ENCODE assay signal across 9 mouse cellular contexts in genomic region chr17:37203206-37203916, GRCm38 (mm10). TPM values are rescaled to one million over a fixed set of nuclear protein-coding genes. Genes with fewer than 3 reads are reported as not detected.
DNase-seq lines count a peak whose midpoint lies in the region; ATAC-seq and TF ChIP-seq lines count a peak whose summit lies in the region.
"Had no signal": no experiment of that assay in that cellular context is flagged by ENCODE, and none has a peak within 500 bp of the region (broad histone marks: within the 10 kb centered on the region; RNA-seq: fewer than 3 reads in every experiment).

No protein-coding gene starts in this region.

- 0 out of 2 replicates have a peak, but pooled peaks cover under 1% of the 10 kb centered on the region for H3K4me1 ChIP-seq in E14TG2a.4 (replicated peaks; ENCODE audit: low read depth, low read length)
- H3K4me1 ChIP-seq in forebrain, embryonic 11.5 days (replicated peaks; ENCODE audit: control insufficient read depth, insufficient read depth, low read length): no peaks in the 10 kb centered on the region
- no peaks in the 10 kb centered on the region for H3K4me1 ChIP-seq in lung, embryonic 16.5 days (replicated peaks; ENCODE audit: control insufficient read depth, insufficient read depth, low read length)
- H3K4me1 ChIP-seq: limb, embryonic 12.5 days had no signal

- TF ChIP-seq CTCF in E14TG2a.4 (conservative IDR thresholded peaks at IDR 0.05; ENCODE audit: low read length): peak; percentile 90
- peak; percentile 99 for TF ChIP-seq CTCF in brain, embryonic 14.5 days (IDR thresholded peaks at IDR 0.05; ENCODE audit: borderline replicate concordance, extremely low read depth, insufficient read depth, insufficient read length)

- no peak overlapping the region for H3K9ac ChIP-seq in forebrain, embryonic 11.5 days (ENCODE audit: low read length)
- H3K9ac ChIP-seq in lung, embryonic 16.5 days (ENCODE audit: low read length): no peak overlapping the region
- H3K9ac ChIP-seq: limb, embryonic 12.5 days had no signal

- under 1% methylated on average over 4 of the region's 4 CpGs for WGBS in forebrain, embryonic 11.5 days
- WGBS in lung, embryonic 16.5 days: 0% methylated on average over 4 of the region's 4 CpGs

- no peaks in the 10 kb centered on the region for H3K9me3 ChIP-seq in E14TG2a.4 (ENCODE audit: low read length)
- no peaks in the 10 kb centered on the region for H3K9me3 ChIP-seq in forebrain, embryonic 11.5 days (ENCODE audit: control insufficient read depth, low read length)
- H3K9me3 ChIP-seq in lung, embryonic 16.5 days (ENCODE audit: control insufficient read depth, low read length): no peaks in the 10 kb centered on the region
- H3K9me3 ChIP-seq: limb, embryonic 12.5 days had no signal

- peak; percentile 90 for DNase-seq in brain, embryonic 14.5 days (ENCODE audit: low read depth)
- peak; percentile 85 for DNase-seq in forebrain, embryonic 11.5 days (ENCODE audit: low spot score)
- DNase-seq in heart, postnatal 4 days: peak; percentile 84
- peak; percentile 63 to 93 for DNase-seq in layer of hippocampus, adult 18-20 months (ENCODE audit: low spot score in 2 of 2)
- peak; percentile 61 for DNase-seq in ovary, postnatal 36 days (ENCODE audit: low spot score)
- peak; percentile 60 for DNase-seq in thymus, postnatal 25 days

- no peak overlapping the region for H3K4me3 ChIP-seq in E14TG2a.4 (replicated peaks; ENCODE audit: low read length)
- no peak overlapping the region for H3K4me3 ChIP-seq in forebrain, embryonic 11.5 days (ENCODE audit: low read depth, low read length)
- no peak overlapping the region for H3K4me3 ChIP-seq in lung, embryonic 16.5 days (ENCODE audit: low read length)
- H3K4me3 ChIP-seq: limb, embryonic 12.5 days had no signal

- TF ChIP-seq POLR2A in brain, embryonic 14.5 days (IDR thresholded peaks at IDR 0.05; ENCODE audit: borderline replicate concordance, extremely low read depth, insufficient read depth, insufficient read length, poor library complexity, severe bottlenecking): no peak

- H3K27ac ChIP-seq in forebrain, embryonic 11.5 days (ENCODE audit: low read depth, low read length): no peak overlapping the region
- no peak overlapping the region for H3K27ac ChIP-seq in lung, embryonic 16.5 days (ENCODE audit: low read length)
- H3K27ac ChIP-seq: limb, embryonic 12.5 days had no signal

- H3K36me3 ChIP-seq in E14TG2a.4 (ENCODE audit: insufficient read depth, low read length): no peaks in the 10 kb centered on the region
- no peaks in the 10 kb centered on the region for H3K36me3 ChIP-seq in forebrain, embryonic 11.5 days (ENCODE audit: control insufficient read depth, insufficient read depth, low read length)
- no peaks in the 10 kb centered on the region for H3K36me3 ChIP-seq in lung, embryonic 16.5 days (ENCODE audit: control insufficient read depth, insufficient read depth, low read length)
- H3K36me3 ChIP-seq: limb, embryonic 12.5 days had no signal

- peaks cover 12% of the 10 kb centered on the region for H3K27me3 ChIP-seq in E14TG2a.4 (ENCODE audit: insufficient read depth, low read length)
- H3K27me3 ChIP-seq in forebrain, embryonic 11.5 days (ENCODE audit: control insufficient read depth, insufficient read depth, low read length): 0 out of 2 replicates have a peak, but pooled peaks cover under 1% of the 10 kb centered on the region
- peaks cover 3% of the 10 kb centered on the region; the same call in 1 of the 2 replicates for H3K27me3 ChIP-seq in lung, embryonic 16.5 days (ENCODE audit: control insufficient read depth, insufficient read depth, low read depth, low read length)

- no peak overlapping the region for H3K4me2 ChIP-seq in forebrain, embryonic 11.5 days (ENCODE audit: low read depth, low read length, severe bottlenecking)
- H3K4me2 ChIP-seq in lung, embryonic 16.5 days (ENCODE audit: low read depth, low read length): no peak overlapping the region
- H3K4me2 ChIP-seq: limb, embryonic 12.5 days had no signal

- ATAC-seq in forebrain, embryonic 11.5 days (replicated peaks; ENCODE audit: low FRiP score): peak; percentile 79
- peak; percentile 62 for ATAC-seq in lung, embryonic 16.5 days (ENCODE audit: low read depth)

RNA-seq across cellular contexts. Expression of gene Olfr94, which starts 2.6 kb away (rescaled TPM):
- polyA plus RNA-seq in brain, embryonic 14.5 days (2012; rRNA removed): not detected in 2 replicates
- polyA plus RNA-seq in forebrain, embryonic 11.5 days (2014; fragmentation: Nextera tagmentation; extraction: Ambion mirVana): not detected in 2 replicates
- not detected for total RNA-seq in heart, postnatal 4 days (2021)
- total RNA-seq in layer of hippocampus, adult 18-20 months (2021): not detected
- not detected in 2 replicates for polyA plus RNA-seq in lung, embryonic 16.5 days (2015; fragmentation: Nextera tagmentation; extraction: Ambion mirVana)
- polyA plus RNA-seq: limb, embryonic 12.5 days had no signal

RNA-seq across cellular contexts. Expression of gene Olfr95, which starts 9.6 kb away (rescaled TPM):
- polyA plus RNA-seq in brain, embryonic 14.5 days (2012; rRNA removed): 0.03 and 0.05 TPM in 2 replicates
- not detected in 2 replicates for polyA plus RNA-seq in forebrain, embryonic 11.5 days (2014; fragmentation: Nextera tagmentation; extraction: Ambion mirVana)
- not detected for total RNA-seq in heart, postnatal 4 days (2021)
- not detected for total RNA-seq in layer of hippocampus, adult 18-20 months (2021)
- polyA plus RNA-seq in lung, embryonic 16.5 days (2015; fragmentation: Nextera tagmentation; extraction: Ambion mirVana): not detected in 2 replicates
- polyA plus RNA-seq: limb, embryonic 12.5 days had no signal

RNA-seq across cellular contexts. Expression of gene Ubd, which starts 9.7 kb away (rescaled TPM):
- polyA plus RNA-seq in brain, embryonic 14.5 days (2012; rRNA removed): not detected in 2 replicates
- polyA plus RNA-seq in forebrain, embryonic 11.5 days (2014; fragmentation: Nextera tagmentation; extraction: Ambion mirVana): not detected in 2 replicates
- total RNA-seq in heart, postnatal 4 days (2021): not detected
- total RNA-seq in layer of hippocampus, adult 18-20 months (2021): not detected
- polyA plus RNA-seq in lung, embryonic 16.5 days (2015; fragmentation: Nextera tagmentation; extraction: Ambion mirVana): 0.28 and 1.1 TPM in 2 replicates
- polyA plus RNA-seq: limb, embryonic 12.5 days had no signal

RNA-seq across cellular contexts. Expression of gene Olfr96, which starts 16.6 kb away (rescaled TPM):
- not detected in 2 replicates for polyA plus RNA-seq in brain, embryonic 14.5 days (2012; rRNA removed)
- not detected in 2 replicates for polyA plus RNA-seq in forebrain, embryonic 11.5 days (2014; fragmentation: Nextera tagmentation; extraction: Ambion mirVana)
- total RNA-seq in heart, postnatal 4 days (2021): not detected
- not detected for total RNA-seq in layer of hippocampus, adult 18-20 months (2021)
- polyA plus RNA-seq in lung, embryonic 16.5 days (2015; fragmentation: Nextera tagmentation; extraction: Ambion mirVana): not detected in 2 replicates
- polyA plus RNA-seq: limb, embryonic 12.5 days had no signal

RNA-seq across cellular contexts. Expression of gene Olfr97, which starts 33.8 kb away (rescaled TPM):
- polyA plus RNA-seq in brain, embryonic 14.5 days (2012; rRNA removed): not detected in 2 replicates
- not detected in 2 replicates for polyA plus RNA-seq in forebrain, embryonic 11.5 days (2014; fragmentation: Nextera tagmentation; extraction: Ambion mirVana)
- total RNA-seq in heart, postnatal 4 days (2021): not detected
- total RNA-seq in layer of hippocampus, adult 18-20 months (2021): not detected
- polyA plus RNA-seq in lung, embryonic 16.5 days (2015; fragmentation: Nextera tagmentation; extraction: Ambion mirVana): not detected in 2 replicates
- polyA plus RNA-seq: limb, embryonic 12.5 days had no signal
